Mouse (Mus musculus): ENCODE results near the gene Rhbdf2.

Gene Rhbdf2

DNA sequence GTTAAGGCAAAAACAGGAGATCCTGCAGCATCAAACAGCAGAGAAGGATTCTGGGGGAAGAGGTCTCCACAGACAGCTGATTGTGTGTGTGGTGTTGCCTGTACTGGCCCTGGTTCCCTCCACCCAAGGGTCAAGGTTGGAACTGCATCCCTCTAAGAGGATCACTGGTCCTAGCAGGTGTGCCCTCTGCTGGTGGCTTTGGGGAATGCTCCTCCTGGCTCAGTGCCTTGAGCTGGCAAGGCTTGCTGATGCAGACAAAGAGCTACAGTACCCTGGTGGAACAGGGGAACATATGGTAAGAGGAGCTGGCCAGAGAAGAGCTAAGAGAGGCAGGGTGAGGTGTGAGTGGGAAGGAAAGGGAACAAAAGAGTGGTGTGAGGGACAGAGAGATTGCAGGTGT lies 34.4 kb downstream of the Rhbdf2 start:
- in situ Hi-C loops (cut with MboI; ENCODE audit: low sequenced_read_pairs): no loop called here

DNA sequence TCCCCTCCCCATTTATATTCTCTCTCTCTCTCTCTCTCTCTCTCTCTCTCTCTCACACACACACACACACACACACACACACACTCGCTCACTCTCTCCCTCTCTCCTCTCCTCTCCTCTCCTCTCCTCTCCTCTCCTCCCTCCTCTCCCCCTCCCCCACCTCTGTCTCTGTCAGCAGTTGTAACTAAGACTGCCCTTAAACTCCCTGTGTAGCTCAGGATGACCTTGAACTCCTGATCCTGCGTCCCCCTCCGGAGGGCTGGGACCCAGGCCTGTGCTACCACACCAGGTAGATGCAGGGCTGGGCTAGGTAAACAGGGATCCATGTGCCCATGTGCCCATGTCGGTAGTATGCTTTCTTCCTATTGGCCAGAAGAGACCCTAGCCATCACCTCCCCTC lies 35.2 kb downstream of the Rhbdf2 start:
- in situ Hi-C loops (cut with MboI; ENCODE audit: low sequenced_read_pairs): no loop called here

DNA sequence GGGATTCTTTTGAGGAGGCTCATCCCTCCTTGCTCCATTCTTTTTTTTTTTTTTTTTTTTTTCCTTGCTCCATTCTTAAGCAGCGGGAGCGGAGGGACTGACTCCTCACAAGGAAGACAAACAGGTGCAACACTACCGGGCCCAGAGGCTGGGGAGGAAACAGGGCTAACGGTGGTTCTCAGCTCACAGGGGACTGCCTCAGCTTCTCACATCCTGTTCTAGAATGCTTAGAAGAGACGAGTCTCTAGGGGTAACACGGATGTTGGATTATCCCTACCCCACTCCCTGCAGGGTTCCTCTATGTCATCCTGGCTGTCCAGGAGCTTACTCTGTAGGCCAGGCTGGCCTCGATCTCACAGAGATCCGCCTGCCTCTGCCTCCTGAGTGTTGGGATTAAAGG lies 37.2 kb downstream of the Rhbdf2 start:
- in situ Hi-C loops (cut with MboI; ENCODE audit: low sequenced_read_pairs): no loop called here

DNA sequence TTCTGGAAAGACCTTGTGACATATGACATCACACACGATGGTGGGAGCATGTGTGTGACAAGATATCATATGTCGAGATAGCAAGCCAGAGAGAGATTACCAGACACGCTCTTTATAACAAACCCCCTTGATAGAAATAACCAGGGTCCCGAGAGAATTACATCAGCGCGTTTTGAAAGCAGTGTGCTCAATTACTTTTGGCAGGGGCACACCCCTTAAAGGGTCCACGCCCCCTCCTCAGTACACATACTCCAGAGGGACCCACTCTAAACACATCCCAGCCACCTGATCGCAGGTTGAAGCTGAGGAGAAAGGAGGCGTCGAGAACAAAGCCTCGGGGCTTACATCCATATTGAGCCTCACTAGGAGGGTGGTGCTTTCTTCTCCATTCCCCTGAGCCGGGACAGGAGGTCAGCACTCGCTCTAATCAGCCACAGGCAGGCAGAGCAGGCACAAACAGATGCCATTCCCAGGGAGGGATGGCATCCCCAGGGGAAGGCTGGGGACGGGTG lies 37.7 kb downstream of the Rhbdf2 start:
- in situ Hi-C loops (cut with MboI; ENCODE audit: low sequenced_read_pairs): no loop called here

DNA sequence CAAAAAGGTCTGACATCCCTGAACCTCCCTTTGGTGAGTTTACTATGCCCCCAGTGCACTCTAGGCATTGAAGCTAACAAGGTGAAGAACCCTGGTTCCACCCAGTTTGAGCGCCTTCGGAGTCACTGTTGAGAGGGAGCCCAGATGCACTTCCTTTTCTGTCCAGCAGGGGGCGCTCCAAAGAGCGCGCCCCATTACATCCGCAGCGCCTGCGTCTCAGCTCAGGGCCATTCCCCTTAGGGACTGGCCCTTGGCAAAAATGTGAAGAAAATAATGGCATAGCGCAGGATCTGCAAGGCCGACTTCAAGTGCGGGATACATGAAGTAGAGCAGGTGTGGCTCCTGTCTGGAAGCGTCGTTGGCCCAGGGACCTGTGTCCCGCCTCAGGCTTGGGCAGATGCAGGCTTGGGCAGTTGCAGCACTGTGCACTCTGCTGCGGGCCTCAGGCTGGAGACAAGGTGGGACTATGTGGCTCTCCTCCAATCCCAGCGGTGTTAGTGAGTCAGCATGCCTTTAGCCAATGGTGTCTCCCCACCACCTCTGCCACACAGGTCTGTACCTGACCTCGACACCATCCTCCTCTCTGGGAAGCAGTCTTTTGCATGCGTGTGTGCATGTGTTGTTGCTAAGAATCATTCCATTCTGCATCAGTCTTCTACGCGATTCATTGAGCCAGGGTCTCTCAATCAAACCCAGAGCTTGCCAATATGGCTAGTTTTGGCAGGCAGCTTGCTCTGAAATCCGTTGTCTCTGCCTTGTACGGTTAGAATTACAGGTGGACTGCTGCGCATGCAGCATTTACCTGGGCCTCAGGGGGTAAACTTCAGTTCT lies 39.8 kb downstream of the Rhbdf2 start:
- in situ Hi-C loops (cut with MboI; ENCODE audit: low sequenced_read_pairs): no loop called here

DNA sequence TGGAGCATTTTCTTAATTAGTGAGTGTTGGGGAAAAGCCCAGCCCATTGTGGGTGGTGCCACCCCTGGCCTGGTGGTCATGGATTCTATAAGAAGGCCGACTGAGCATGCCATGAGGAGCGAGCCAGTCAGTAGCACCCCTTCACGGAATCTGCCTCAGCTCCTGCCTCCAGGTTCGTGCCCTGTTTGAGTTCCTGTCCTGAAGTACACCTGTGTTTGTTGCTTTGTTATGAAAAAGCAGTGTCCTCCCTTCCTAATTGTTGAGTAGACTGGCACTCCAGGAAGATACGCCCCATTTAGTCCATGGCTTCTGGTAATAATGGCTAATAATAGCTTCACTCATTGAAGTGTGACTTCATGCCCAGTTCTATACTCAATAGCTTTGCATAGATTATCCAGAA lies 40.5 kb downstream of the Rhbdf2 start, which contains the start of gene Aanat:
Gene Aanat, plus strand, starts transcription at position 123 of the 400 bp plus-strand sequence.
- in situ Hi-C loops (cut with MboI; ENCODE audit: low sequenced_read_pairs): no loop called here

DNA sequence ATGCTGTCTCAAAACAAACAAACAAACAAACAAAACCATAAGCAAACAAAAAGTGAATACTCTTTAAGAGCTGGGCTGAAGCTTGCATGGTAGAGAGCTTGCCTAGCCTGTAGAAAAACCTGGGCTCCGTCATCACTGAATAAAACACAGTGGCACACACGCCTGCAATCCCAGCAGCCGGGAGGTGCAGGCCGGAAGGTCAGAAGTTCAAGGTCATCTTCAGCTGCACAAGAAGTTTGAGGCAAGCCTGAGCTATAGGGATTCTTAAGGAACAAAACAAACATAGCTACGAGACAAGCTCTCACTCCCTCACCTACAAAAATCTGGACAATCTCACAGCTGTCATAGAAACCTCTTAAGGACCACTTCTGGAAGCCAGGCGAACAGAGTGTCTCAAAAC lies 41.1 kb downstream of the Rhbdf2 start:
- in situ Hi-C loops (cut with MboI; ENCODE audit: low sequenced_read_pairs): no loop called here

DNA sequence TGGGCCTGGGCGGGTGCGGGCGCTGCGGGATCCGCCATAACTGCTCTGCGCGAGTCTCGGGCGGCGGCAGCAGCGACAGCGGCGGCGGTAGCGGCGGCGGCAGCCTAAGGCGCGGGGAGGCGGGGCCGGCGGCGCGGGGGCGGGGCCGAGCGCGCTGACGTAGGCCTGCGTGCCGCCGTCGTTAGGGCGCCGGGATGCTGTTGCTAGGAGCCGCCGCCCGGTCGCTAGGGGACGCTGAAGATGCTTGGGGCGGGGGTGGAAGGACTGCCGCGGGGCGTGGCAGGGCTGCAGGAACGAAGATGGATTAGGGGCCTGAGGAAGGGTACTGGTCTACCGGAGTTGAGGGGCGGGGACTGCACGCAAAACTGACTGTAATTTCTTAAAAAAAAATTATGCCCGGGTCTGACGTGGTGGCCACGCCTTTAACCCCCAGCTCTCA lies 45.4 kb downstream of the Rhbdf2 start, which contains the start of gene Ube2o:
Gene Ube2o, minus strand, starts transcription at position 72 of the 439 bp plus-strand sequence.
- in situ Hi-C loops (cut with MboI; ENCODE audit: low sequenced_read_pairs): no loop called here

DNA sequence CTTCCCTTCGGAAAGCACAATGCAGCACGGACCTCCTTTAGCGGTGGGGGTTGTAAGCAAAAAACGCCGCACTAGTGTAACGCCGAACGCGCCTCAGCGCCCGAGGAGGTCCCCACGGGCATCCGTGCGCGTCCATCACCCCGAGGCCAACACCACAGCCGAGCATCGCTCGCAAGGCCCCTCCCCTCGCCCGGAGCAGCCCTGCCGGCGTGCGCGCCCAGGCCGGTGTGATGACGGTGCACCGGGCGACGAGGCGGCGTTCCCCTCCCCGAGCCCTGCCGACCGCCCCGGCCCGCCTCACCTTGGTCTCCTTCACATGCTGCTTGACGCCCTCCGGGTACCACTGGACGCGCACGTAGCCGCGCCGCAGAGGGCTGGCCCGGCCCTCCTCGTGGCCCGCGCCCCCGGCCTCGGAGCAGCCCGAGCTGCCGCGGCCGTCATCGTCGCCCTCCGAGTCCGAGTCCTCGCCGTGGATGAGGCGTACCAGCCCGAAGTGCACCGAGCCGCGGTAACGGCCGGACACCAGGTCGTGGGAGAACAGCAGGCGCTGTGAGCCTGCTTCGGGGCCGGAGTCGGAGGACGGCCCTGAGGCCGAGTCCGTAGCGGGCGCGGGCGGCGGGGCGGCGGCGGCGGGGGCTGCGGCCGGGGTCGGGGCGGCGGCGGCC lies 46.0 kb downstream of the Rhbdf2 start:
- in situ Hi-C loops (cut with MboI; ENCODE audit: low sequenced_read_pairs): no loop called here

DNA sequence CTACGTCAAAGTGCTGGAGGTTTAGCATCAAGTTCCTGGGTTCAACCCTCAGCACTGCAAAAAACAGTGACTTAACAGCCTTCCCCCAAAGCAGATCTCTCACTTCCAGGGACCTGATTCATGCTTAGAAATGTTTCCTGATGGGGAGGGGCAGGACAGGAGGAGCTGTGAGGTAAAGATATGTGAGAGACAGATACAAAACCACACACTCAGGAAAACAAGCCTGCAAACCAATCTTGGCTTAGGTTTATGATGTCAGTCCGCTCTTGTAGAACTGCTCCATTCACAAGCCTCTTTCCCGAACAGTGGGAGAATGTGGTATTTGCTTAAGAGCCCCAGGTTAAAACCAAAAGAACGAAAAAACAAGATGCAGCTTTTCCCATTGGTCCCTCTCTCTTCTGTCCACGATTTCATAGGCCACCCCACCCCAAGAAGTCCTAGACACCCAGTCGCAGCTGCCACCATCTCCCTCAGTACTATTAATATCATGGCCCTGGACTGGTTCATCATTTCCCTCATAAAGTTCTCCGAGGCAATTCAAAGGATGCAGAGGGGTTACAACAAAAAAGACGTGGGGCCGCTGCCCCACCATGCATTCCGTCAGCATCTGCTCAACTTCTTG lies 46.7 kb downstream of the Rhbdf2 start:
- in situ Hi-C loops (cut with MboI; ENCODE audit: low sequenced_read_pairs): no loop called here

DNA sequence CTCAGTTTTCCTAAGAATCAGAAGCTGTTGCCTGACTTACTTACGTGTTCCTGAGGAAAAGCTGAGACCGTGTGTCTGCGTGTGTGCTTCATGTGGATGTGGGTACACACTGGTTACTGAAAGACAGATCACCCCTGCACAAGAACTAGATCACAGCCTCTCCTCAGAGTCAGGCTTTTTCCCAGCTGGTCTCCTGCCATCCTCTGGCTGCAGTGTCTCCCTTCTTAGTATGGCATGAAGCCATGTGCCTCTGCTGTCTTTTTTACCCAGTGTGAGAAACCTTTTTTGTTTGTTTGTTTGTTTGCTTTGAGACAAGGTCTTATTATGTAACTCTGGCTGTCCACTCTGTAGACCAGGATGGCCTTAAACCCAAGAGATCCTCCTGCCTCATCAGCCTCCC lies 47.5 kb downstream of the Rhbdf2 start:
- in situ Hi-C loops (cut with MboI; ENCODE audit: low sequenced_read_pairs): no loop called here

DNA sequence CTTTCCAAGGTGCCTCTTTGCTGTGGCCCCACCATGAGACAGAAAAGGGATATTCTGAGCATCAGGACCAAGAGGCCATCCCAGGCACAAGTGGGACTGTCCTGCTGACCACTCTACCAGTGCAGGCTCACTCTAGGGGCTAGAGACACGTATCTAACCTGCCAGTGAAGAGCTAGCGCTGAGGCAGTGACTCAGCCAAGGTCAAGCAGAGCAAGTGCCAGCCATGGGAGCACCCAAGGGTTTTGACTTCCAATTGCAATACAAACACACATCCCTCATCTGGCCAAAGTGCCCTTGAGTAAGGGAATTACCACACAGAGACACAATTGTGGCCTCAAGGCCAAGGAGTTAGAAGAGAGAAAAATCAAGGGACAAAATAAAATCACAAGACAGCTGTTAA lies 51.4 kb downstream of the Rhbdf2 start:
- in situ Hi-C loops (cut with MboI; ENCODE audit: low sequenced_read_pairs): no loop called here

DNA sequence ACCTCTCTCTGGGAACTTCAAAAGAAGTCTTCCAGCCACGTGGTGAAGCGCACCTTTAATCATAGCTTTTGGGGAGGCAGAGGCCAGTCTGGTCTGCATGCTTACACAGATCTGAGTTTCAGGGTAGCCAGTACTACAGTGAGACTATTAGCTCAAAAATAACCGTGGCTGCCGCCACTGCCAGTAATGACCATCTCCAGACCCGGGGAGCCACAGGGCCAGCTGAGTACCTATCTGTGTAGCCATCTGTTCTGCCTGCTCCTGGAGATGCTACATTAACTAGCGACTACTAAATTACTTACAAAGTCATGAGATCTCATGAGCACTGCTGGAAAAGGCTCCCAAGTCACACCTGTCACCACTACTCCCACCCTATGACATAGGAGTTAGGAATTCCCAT lies 51.8 kb downstream of the Rhbdf2 start:
- in situ Hi-C loops (cut with MboI; ENCODE audit: low sequenced_read_pairs): no loop called here

DNA sequence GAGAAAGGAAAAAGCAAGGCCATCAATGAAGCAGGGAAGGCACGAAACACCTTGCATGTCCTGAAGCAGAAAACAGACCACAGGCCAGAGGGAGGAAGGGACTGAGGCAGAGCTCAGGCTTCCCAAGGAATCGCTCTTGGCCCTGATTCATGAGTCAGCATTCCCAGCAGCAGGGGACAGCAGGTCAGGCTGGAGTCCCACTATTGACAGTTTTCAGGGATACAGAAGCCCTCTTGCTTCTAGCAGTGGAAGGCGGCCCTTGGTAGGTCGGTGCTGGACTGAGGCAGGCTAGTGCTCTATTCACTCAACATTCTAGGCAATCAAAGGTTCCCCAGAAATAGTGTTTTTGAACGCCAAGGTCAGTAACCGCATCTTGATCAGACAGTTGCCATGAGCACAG lies 52.3 kb downstream of the Rhbdf2 start:
- in situ Hi-C loops (cut with MboI; ENCODE audit: low sequenced_read_pairs): no loop called here

DNA sequence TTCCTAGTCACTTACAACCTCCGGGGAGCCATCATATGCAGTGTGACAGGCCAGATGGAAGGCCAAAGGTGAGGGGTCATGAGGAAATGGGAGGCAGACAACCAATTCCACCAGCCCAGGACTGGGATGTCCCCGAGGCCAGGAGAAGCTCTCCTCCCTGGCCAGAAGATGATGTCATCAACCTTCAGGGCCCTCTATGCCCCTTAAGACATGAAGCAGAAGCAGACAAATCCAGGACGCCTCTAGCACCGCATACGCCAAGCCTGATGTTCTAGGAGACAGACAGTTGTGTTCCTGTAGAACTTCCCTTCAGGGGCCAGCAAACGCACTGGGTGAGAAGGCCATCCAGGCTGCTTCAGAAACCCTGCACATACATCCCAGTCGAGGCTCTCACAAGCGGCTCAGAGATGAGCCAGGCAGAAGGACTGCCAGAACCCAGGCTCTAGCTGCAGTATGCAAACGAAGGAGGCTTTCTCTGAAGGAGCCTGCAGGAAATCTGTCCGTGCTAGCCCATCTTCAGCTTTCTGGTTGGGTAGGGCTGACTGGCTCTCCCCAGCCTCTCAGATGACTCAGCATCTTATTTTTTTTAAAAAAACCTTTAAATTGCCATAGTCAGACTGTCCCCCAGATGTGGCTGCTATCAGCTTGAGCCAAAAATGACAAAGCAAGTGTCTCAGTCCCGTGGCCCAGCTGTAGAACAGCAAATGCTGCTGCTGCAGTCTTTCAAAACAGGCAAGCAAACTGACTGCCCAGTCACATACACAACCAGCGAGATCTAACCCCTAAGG lies 53.9 kb downstream of the Rhbdf2 start:
- in situ Hi-C loops (cut with MboI; ENCODE audit: low sequenced_read_pairs): no loop called here

DNA sequence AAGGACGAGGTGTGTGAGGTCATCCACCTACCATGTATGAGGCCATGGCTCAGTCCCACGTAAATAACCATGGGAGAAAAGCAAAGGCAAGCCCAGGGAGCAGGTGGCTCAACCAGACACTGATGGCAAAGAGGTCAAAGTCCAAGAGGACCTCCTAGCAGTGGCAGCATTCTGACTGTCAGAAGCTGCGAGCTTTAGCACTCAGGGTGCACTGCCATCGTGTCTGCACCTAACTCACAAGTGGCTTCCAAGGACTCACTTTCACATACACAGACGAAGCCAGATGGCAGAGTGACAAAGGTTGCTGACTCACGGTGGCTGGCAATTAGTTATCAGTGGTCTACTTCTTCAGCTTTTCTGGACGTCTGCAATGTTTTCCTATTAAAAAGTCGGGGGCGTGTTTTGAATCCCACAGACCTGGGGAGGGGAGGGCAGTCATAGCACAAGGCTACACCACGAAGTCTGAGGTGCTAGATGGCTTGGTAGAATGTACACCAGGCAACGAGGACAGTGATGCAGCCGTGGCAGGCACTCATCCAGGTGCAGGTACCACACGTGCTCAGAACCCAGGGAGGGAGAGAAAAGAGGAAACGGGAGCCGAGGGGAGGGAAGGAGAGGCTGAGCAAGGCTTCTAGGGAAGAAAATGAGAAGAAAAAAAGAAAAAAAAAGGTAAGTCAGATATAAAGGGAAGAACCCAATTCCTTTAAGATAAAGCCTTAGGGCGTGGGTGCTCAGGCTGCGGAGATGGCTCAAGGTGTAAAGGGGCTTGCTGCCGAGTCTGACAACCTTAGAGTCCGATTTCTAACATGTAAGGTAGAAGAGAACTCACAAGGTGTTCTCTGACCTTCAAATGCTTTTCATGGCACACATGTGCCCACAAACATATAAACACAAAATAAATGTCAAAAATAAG lies 54.8 kb downstream of the Rhbdf2 start:
- in situ Hi-C loops (cut with MboI; ENCODE audit: low sequenced_read_pairs): no loop called here

DNA sequence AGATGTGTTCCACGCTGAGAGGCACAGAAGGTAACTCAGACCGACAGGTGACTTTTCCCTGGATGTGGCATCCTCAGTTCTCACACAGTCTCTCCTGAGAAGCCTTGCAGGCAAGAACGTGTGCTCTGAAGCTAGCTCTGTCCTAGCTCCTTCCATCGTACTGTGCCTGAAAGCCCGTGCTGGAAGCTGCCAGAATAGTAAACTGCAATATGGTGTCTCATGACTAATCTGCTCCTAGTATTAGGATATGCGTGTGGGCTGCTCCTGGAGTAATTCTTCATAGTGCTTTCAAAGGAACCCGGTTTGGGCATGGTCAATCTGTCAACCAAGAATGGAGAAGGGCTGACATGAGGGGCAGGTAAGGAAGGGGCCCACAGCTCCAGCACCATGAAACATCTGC lies 56.0 kb downstream of the Rhbdf2 start:
- in situ Hi-C loops (cut with MboI; ENCODE audit: low sequenced_read_pairs): no loop called here

DNA sequence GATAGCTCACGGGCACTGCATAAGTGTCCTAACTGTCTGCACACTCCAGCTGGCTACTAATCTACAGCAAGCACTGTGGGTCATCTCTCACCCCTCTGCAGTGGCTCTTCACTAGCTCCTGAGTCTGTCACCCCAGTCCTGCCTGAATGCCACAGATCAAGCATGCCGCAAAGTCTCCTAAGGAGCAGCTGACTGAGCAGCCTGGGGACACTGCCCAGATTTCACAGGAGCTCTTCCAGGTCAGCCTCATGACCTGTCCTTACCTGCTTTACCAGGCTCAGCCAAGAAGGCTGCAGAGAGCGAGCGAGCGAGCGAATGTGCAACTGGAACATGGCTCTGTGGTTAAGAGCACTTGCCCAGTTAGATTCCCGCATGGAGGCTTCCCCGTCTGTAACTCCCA lies 59.3 kb downstream of the Rhbdf2 start:
- in situ Hi-C loops (cut with MboI; ENCODE audit: low sequenced_read_pairs): no loop called here

DNA sequence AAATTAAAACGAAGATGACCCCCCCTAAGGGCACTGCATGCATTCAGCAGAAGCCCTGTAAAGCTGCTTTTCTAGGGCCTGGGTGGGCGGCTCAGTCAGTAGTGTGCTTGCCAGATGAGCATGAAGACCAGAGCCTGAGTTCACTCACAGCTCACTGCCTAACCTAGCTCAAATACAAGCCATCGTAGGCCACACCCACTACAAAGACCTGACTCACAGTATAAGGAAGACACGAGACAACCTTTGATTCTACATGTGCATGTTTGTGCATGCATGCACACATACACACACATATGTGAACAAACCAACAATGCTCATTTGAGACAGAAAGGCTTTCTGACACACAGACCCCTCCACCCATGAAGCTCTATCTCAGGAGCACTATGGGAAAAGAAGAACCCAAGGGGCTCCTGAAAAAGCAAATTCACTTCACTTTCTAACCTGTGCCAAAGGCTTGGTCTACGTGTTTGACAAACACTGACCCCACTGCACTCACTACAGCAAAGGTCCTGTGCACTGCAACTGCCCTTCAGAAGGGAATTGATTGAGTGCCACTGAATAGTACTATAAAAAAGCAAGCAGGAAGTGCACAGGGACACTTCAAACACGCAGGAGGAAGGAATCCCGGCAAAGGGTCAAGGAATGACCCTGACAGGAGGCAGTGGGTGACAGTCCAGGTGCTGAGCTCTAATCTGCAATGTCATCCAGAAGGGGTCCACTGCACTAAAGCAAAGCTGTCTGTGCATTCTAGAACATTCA lies 61.4 kb downstream of the Rhbdf2 start:
- in situ Hi-C loops (cut with MboI; ENCODE audit: low sequenced_read_pairs): no loop called here

All from CH12F3 (cell line).